Mouse (Mus musculus) thymus, postnatal 14 days (tissue): ENCODE results near the gene Lingo1.

Experiments used
- DNase-seq: peaks from one replicate; pipeline ENCODE4 v3.0.0; 2021

The Lingo1 gene

GRCm38 (mm10) chr9:56722089-56722825 lies 74.0 kb downstream of the Lingo1 start:
- no peak for DNase-seq

- no peak for DNase-seq
Measured at GRCm38 (mm10) chr9:56718984-56719383, 77.3 kb downstream of the Lingo1 start.

- DNase-seq, result no peak
Measured at GRCm38 (mm10) chr9:56716565-56716964, 79.7 kb downstream of the Lingo1 start.

GRCm38 (mm10) chr9:56716066-56716465 lies 80.2 kb downstream of the Lingo1 start:
- no peak for DNase-seq

- DNase-seq, result no peak
Measured at GRCm38 (mm10) chr9:56714391-56714790, 81.9 kb downstream of the Lingo1 start.

GRCm38 (mm10) chr9:56712667-56713369 lies 83.5 kb downstream of the Lingo1 start:
- DNase-seq, result no peak

DNA sequence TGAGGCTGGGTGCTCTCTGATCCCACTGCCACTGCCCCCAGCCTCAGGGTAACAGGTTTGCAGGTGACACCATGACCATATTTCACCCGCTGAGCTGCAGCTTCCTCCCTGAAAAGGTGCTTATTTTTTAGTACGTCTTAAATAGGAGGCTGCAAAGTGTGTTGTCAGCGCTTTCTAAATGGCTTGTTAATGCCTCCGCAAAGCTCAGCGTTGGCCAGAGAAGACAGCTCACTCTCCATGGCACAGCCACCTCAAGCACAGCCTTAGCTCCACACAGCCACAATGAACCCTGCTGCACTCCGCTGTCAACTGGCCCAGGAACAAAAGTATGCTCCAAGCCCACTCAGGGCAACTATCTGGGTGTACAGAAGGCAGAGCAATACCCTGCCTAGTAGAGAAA lies 85.3 kb downstream of the Lingo1 start:
- DNase-seq, result no peak

- DNase-seq, result no peak
Measured at GRCm38 (mm10) chr9:56706482-56707085, 89.7 kb downstream of the Lingo1 start.

DNA sequence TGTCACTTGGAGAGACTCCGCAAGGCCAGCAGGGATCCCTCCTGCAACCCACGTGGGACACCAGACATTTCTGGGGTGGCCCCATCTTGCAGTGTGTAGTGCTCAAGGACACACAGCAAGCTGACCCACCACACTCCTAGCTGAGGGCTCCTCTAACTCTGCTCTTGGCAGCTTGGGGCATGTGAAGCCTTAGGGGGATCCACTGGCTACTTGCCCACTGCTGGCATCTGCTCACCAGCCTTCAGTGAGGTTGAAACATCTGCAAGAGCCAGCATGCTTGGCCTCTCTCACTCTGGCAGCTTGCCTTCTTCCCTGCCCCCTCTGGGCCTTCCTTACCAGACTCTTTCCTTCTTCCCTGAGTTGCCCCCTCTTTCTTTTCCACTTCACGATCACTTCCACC lies 94.9 kb downstream of the Lingo1 start:
- no peak for DNase-seq

- no peak for DNase-seq
Measured at GRCm38 (mm10) chr9:56700866-56701265, 95.4 kb downstream of the Lingo1 start.

DNA sequence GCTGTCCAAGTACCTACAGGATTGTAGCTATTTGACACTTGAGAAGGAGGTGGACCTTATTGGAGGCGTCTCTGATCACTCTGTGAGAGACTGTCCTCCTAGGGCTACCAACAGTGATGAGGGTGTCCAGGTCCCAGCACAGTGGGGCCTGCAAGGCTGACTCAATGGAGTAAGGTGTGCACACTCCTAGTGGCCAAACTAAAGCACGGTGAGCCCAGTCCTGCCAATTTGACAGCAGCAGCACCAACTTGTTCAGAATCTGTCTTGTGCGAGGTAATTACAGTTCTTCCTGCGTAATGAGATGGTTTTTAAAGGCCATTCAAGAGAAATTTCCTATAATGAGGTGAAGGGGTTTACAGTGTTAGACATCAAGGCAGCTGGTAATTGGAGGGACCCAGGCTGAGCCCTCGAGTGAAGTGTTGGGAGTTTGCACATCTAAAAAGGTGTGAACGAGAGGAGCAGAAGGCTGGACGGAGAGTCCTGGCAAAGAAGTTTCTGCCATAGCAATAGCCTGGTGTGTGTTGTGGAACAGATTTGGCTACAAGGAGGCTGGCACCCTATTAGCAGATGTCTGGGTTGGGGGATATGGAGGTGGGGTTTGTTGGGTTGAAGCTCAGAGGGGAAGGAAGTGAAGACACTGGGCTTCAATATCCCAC lies 97.4 kb downstream of the Lingo1 start:
- DNase-seq, result no peak

DNA sequence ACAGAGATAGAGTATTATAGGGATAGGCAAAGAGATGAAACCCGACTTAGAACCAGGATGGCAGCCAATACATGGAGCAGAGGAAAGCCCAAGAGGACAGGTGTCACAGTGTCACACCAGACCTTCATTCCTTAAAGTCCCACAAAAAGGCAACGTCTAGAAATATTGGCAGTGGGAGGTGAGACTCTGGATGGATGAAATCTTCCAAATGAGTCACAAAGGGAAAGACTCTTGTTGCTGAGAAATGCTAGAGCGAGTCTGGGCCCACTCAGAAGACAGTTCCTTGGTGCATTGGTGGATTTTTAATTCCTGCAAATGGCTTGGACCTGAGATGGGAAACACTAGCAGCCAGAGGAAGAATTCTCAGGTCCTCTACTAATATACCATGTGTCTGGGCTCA lies 102.2 kb downstream of the Lingo1 start:
- DNase-seq, result no peak

GRCm38 (mm10) chr9:56691226-56691625 lies 105.0 kb downstream of the Lingo1 start:
- no peak for DNase-seq

GRCm38 (mm10) chr9:56690679-56691078 lies 105.6 kb downstream of the Lingo1 start:
- no peak for DNase-seq

DNA sequence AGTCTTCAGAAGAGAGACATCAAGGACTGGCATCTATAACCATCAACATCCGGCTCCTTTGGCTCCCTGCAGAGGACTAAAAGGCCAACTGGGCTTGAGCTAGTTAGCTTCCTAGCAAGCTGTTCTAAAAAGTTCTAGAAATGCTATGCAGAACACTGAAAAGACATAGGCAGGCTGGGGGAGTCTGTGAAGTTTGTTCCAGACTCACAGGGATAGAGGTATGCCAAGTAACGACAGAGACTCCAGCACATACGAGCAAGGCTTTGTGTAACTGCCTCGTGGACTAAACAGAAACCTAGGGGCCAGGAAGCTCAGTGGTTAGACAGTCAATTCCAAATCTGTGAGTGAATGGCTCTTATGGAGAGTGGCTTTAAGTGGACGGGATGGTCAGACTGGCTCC lies 108.8 kb downstream of the Lingo1 start:
- no peak for DNase-seq

- no peak for DNase-seq
Measured at GRCm38 (mm10) chr9:56687145-56687477, 109.2 kb downstream of the Lingo1 start.

DNA sequence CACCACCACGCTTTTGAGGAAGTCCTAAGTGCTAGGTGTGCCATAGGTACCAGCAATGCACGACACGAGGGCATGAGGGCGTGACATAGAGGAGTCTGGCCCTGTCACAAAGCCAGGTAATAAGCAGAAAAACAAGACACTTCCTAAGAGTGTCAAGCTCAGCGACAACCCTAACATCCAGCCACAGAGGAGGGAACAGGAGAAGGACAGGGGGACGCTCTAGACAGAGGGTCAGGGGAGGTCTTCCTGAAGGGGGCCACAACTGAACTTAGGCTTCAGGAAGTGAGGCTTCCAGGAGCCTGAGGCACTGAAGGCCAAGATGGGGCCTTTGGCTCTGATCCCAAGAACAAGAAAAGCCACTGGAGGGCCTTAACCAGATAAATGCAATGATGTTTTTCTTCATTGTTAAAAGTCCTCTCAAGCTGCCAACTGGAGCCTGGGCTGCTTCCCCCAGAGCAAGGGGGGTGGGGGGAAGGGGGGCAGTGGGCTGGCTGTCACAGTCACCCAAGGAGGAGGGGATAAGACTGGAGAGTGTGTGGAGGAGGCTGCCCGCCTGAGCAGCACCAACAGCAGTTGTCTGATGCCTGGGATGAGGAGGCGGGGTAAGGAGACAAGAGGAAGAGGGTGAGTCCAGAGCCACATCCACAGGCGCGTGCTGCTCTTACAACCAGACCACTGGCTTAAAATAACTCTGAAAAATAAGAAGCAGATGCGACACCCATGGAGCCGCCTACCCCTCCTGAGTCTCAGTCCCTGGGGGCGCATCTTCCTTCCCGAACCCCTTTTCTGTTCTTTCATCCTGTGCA lies 109.7 kb downstream of the Lingo1 start:
- DNase-seq, result no peak

DNA sequence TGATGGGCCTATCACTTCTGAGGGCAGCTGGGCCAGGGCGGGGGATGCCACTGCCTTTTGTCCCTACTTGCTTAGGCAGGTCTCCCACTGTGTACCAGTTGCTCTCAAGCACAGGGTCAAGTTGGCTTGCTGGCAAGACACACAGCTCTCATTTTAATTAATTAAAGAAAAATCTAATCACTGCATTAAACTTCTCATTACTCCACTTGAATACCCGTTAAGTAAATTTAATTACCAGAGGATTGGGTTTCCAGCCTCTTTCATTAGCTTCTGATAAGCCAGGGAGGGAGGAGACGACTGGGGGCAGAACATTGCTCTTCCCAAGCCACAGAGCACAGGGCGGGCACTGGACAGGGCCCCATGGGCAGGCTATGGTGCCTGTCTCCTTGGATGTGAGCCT lies 113.4 kb downstream of the Lingo1 start:
- DNase-seq, result no peak

DNA sequence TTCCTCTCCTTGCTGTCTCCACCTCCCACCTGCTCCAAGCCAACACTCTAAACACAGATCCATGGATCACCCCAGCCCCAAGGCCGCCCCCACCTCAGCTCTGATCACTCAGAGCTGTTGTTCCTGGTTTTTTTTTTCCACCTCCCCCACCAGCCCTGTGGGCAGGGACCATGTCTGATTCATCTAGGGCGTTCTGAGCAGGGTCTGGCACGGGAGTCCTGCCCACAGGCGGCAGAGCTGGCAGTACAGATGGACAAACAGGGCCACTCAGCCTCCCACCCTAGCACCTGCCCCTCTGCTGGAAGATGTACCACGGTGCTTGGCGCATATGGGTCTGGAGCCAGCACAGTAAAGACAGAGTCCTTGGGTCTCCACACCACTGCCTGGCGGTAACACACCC lies 114.3 kb downstream of the Lingo1 start:
- DNase-seq, result no peak

DNA sequence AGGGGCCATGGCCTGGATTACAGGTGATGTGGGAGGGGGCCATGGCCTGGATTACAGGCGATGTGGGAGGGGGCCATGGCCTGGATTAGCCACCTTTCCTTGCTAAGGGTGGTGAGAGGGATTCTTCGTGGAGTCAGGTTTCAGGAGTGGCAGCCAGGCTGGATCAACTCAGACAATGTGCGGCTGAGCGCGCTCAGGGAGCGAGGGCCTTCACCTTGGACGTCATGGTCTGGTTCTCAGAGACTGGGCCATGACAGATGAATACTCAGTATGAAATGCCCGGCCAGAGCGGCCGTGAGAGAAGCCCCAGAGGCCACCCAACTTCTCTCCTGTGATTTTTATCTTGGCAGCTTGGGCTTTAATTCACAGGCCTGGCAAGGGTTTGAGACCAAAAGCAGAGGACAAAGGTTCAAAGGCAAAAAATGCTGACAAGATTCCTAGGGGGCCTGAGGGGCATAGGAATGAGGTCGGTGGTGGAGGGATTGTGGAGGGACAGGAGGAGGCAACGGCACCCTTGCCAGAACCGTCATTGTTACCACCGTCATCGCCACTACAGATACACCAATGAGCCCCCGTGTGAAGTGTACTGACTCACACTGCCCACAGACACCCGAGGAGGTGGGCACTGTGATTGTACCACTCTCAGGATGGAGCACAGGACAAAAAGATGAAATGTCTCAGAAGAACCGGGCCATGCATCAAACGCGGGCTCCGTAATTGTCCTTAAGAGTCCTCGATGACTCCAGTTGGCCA lies 117.2 kb downstream of the Lingo1 start:
- no peak for DNase-seq

DNA sequence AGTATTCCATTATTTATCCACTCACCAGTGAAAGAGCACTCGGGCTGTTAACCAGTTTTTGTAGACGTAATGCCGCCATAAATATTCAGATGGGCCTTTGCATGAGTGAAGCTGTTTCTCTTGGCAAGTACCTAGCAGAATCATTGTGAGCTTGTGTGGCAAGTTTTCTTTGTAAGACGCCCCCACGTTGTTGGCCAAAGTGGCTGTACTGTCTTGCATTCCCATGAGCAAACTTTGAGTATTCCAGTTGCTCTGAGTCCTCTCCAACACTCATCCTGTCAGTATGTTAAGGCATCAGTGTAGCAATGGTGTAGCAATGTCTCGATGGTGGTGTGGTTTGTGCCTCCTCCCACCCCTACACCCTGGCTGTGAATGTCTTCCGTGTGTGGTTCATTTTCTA lies 120.6 kb downstream of the Lingo1 start:
- DNase-seq, result no peak

DNA sequence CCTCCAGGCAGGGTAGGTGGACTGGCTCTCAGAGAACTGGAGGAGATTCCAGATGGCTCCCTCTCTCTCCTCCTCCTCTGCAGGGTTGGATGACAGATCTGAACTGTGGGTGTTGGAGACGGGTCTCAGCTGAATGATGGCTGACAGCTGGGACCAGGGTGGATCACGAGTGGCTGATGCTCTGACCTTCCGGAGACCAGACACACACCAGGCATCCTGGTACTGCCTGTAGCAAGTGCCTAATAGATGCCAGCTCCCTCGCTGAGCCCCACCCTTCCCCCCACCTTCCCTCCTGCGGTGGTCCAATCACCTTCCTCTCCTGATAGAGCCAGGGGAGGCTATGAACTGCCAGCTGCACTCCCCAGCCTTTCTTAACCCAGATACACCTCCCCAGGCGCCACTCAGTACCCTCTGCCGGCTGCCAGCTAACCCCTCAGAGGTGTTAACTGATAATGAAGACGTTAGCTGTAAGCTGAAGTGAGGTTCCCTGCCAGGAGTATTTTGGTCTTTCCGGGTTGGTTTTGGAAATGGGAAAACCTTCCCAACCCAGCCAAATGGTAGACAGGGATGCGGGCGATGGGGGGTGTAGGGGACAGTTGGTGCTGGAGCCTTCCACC lies 126.6 kb downstream of the Lingo1 start:
- peak; percentile 19 for DNase-seq
